Mouse (Mus musculus): Measurements from ENCODE around the gene Smurf2. TPM values are rescaled to one million over a fixed set of nuclear protein-coding genes. Genes with fewer than 3 reads are reported as not detected.

Gene Smurf2
- polyA plus RNA-seq, 1 experiment from 2014 or later: 17.1 TPM

DNA sequence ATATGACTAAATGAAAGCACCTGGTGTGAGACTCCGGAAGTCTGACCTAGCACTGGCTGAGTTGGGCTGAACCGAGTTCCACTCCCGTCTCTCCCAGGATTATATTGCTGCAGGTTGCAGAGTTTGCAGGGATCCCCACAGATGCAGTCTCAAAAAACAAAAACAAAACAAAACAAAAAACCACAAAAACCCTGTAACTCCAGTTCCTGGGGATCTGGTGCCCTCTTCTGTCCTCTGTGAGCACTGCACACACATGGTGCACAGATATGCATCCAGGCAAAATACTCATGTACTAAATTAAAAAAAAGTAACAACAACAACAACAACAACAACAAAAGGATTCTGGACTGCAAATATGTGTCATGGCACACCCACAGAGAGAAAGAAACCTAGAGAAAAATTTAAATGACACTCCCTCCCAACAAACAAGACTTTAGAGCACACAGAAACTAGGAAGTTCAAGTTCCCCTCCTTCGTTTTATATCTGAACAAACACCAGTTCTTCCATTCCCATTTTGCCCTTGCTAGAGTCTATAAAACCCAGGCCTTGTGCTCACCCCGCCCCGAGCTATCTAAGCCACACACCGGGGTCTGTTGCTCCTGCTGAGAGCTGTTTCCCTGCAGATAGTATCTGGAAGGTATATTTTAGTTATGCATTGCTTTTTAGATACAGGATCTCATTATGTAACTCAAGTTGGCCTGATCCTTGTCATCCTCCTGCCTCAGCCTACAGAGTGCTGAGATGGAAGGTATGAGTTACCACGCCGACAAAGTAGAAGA is 150.1 kb downstream of the Smurf2 start:
- DNase-seq (ENCODE audit: low spot score): peak; percentile 52
- no peak overlapping the region for H3K4me3 ChIP-seq (ENCODE audit: low read depth, low read length)
- peaks cover 93% of the 10 kb centered on the region for H3K36me3 ChIP-seq (ENCODE audit: control insufficient read depth, insufficient read depth, low read length)
- 91% methylated on average over 9 of the region's 9 CpGs for WGBS
- no peak overlapping the region for H3K4me2 ChIP-seq (ENCODE audit: low read length)
- no peak overlapping the region for H3K9ac ChIP-seq (ENCODE audit: low read length)
- H3K27me3 ChIP-seq (replicated peaks; ENCODE audit: control insufficient read depth, insufficient read depth, low read length): no peaks in the 10 kb centered on the region
- ATAC-seq (replicated peaks; ENCODE audit: low FRiP score, low TSS enrichment, low read depth): no peak
- H3K9me3 ChIP-seq (ENCODE audit: control insufficient read depth, low read length): peaks cover 4% of the 10 kb centered on the region; the same call in 1 of the 2 replicates
- H3K27ac ChIP-seq (ENCODE audit: low read depth): no peak overlapping the region
- H3K4me1 ChIP-seq (replicated peaks; ENCODE audit: control insufficient read depth, insufficient read depth, low read length): no peaks in the 10 kb centered on the region

Small RNA genes lying within 50 kb of the gene (microRNA-seq; reads per million reads assigned to microRNA genes)
- not detected for gene Gm25994
- gene Gm27322: not detected
- gene Mir3064: 5.0 reads per million, percentile 33 among the genes with 10 or more reads in this experiment

Other genes starting within 250 kb of the Smurf2 start
- 44.3 and 49.9 TPM in 2 replicates for gene Pecam1, start 170.1 kb downstream of the Smurf2 start, polyA plus RNA-seq (2014; fragmentation: Nextera tagmentation; extraction: Ambion mirVana)
- gene Milr1, start 169.5 kb downstream of the Smurf2 start, polyA plus RNA-seq (2014; fragmentation: Nextera tagmentation; extraction: Ambion mirVana): 1.6 and 2.1 TPM in 2 replicates
- gene Polg2, start 141.2 kb downstream of the Smurf2 start, polyA plus RNA-seq (2014; fragmentation: Nextera tagmentation; extraction: Ambion mirVana): 11.5 and 13.5 TPM in 2 replicates
- 340 and 353 TPM in 2 replicates for gene Ddx5, start 131.5 kb downstream of the Smurf2 start, polyA plus RNA-seq (2014; fragmentation: Nextera tagmentation; extraction: Ambion mirVana)
- gene Cep95, start 131.5 kb downstream of the Smurf2 start, polyA plus RNA-seq (2014; fragmentation: Nextera tagmentation; extraction: Ambion mirVana): 19.3 and 19.4 TPM in 2 replicates
- gene Kpna2, start 78.8 kb upstream of the Smurf2 start, polyA plus RNA-seq (2014; fragmentation: Nextera tagmentation; extraction: Ambion mirVana): 416 and 452 TPM in 2 replicates
- gene 1810010H24Rik, start 105.0 kb upstream of the Smurf2 start, polyA plus RNA-seq (2014; fragmentation: Nextera tagmentation; extraction: Ambion mirVana): 1.8 and 2.9 TPM in 2 replicates
- 38.6 and 42.3 TPM in 2 replicates for gene Bptf, start 211.4 kb upstream of the Smurf2 start, polyA plus RNA-seq (2014; fragmentation: Nextera tagmentation; extraction: Ambion mirVana)

Measured in intestine, embryonic 14.5 days (tissue).